Mouse (Mus musculus) midbrain, postnatal 0 days (tissue): Measurements from ENCODE around the gene Snx6. TPM values are rescaled to one million over a fixed set of nuclear protein-coding genes. Genes with fewer than 3 reads are reported as not detected.

Experiments
- ATAC-seq: fragments of 200-750 bp; cut with Nextera tagmentation; 2 replicates; pipeline ENCODE4 v1.8.0; 2017; ENCODE audit warnings: moderate number of reproducible peaks, mild to moderate bottlenecking, moderate TSS enrichment, moderate library complexity; ENCODE audit not compliant: low FRiP score
- DNase-seq: peaks from one replicate; pipeline ENCODE4 v3.0.0-alpha.2; 2015; ENCODE audit warnings: low spot score
- H3K27ac ChIP-seq: fragments of 300-500 bp; sonication (generic); 2 replicates; pipeline ENCODE4 v1.5.1; 2014; ENCODE audit warnings: low read depth, mild to moderate bottlenecking, low read length, mixed read lengths
- H3K27me3 ChIP-seq: fragments of 300-500 bp; sonication (generic); 2 replicates; pipeline ENCODE4 v1.6.1; 2014; ENCODE audit warnings: low read length, control low read depth, mixed read lengths; ENCODE audit not compliant: insufficient read depth
- H3K36me3 ChIP-seq: fragments of 300-500 bp; sonication (generic); 2 replicates; pipeline ENCODE4 v1.6.1; 2014; ENCODE audit warnings: low read length, control low read depth, mixed read lengths; ENCODE audit not compliant: insufficient read depth
- H3K4me1 ChIP-seq: fragments of 300-500 bp; sonication (generic); 2 replicates; pipeline ENCODE4 v1.6.1; 2014; ENCODE audit warnings: mild to moderate bottlenecking, control low read depth, antibody characterized with exemption, low read length, mixed read lengths; ENCODE audit not compliant: insufficient read depth
- H3K4me2 ChIP-seq: fragments of 300-500 bp; sonication (generic); 2 replicates; pipeline ENCODE4 v1.6.1; 2014; ENCODE audit warnings: low read depth, mild to moderate bottlenecking, low read length, mixed read lengths; ENCODE audit not compliant: poor library complexity, severe bottlenecking
- H3K4me3 ChIP-seq: fragments of 300-500 bp; sonication (generic); 2 replicates; pipeline ENCODE4 v1.5.1; 2014; ENCODE audit warnings: low read depth, mild to moderate bottlenecking, low read length, moderate library complexity
- H3K9ac ChIP-seq: fragments of 300-500 bp; sonication (generic); replicated peaks from 2 replicates; pipeline ENCODE4 v1.6.1; 2014; ENCODE audit warnings: mild to moderate bottlenecking, low read length, moderate library complexity, mixed read lengths; ENCODE audit not compliant: poor library complexity, severe bottlenecking
- H3K9me3 ChIP-seq: fragments of 300-500 bp; sonication (generic); 2 replicates; pipeline ENCODE4 v1.6.1; 2016; ENCODE audit warnings: low read length, control low read depth
- CTCF ChIP-seq: IDR thresholded peaks from 2 replicates; pipeline ENCODE4 v1.5.1; 2016; ENCODE audit warnings: antibody characterized with exemption, mild to moderate bottlenecking
- WGBS: fragments of 180-500 bp; shearing (Covaris S2); extraction: QIAGEN DNeasy Blood & Tissue Kit; methylation state at CpG from one replicate; pipeline ENCODE4 v1.1.7; 2014; 5-methylcytosine and 5-hydroxymethylcytosine counted together
- polyA plus RNA-seq: library from polyadenylated mRNA; unstranded; fragments of >200 nt; fragmentation: Nextera tagmentation; extraction: Ambion mirVana; gene quantifications from 2 replicates; pipeline ENCODE4 v1.2.1, GENCODE M21; 2015
- total RNA-seq: library from RNA; depleted of rRNA; stranded (reverse); fragments of >200 nt; gene quantifications from 2 replicates; pipeline ENCODE4 v1.2.3, GENCODE M21; 2014

The Snx6 gene
- total and polyA plus RNA-seq, 2 experiments from 2014 or later, result 76.8 to 141 TPM

DNA sequence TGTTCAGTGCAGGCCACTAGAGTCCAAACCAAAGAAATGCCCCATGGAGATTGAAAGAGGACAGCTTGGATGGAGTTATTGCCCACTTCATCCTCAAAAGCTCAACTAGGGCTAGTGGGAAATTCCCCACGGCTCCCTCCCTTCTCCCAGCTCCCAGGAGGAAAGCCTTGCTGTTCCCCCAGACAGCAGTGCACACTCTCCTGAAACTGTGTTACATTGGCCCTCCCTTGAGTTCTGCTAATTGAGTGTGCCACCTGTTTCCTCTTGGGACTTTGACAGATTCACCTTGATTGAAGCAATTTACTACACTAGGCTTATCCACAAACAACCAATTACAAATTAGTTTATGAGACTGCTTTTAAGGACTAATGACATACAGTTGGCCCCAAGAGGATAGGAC, 32.5 kb upstream of the Snx6 start:
- H3K27ac ChIP-seq, result no peak overlapping the region
- no peak for ATAC-seq

DNA sequence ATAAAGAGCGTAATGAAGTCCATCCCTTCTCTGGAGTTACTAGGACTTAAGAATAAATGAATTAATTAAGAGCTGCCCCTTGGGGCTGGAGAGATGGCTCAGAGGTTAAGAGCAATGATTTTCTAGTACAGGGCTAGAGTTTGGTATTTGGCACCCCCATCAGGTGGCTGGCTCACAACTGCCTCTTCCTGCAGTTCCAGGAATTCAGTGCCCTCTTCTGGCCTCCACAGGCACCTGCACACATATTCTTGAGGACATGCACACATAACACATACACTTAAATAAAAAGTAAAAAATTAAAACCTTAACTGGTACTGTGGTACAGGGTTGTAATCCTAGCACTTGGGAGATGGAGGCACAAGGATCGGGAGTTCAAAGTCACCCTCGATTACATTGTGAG, 29.7 kb upstream of the Snx6 start:
- ATAC-seq (no peak), DNase-seq (no peak)
- no peak overlapping the region for H3K27ac ChIP-seq
- H3K4me3 ChIP-seq, result no peak overlapping the region
- no peaks in the 10 kb centered on the region for H3K9me3 ChIP-seq
- H3K9ac ChIP-seq, result no peak overlapping the region
- no peak overlapping the region for H3K4me2 ChIP-seq
- peak; percentile 26 for TF ChIP-seq CTCF
- no peaks in the 10 kb centered on the region for H3K27me3 ChIP-seq
- H3K4me1 ChIP-seq, result no peaks in the 10 kb centered on the region
- 95% methylated on average over 3 of the region's 3 CpGs for WGBS
- no peaks in the 10 kb centered on the region for H3K36me3 ChIP-seq

More for the DNA sequence above, 32.5 kb upstream of the Snx6 start:
- Histone ChIP-seq H3K4me2 (no peak overlapping the region), H3K9me3 (no peaks in the 10 kb centered on the region), H3K4me1 (no peaks in the 10 kb centered on the region), H3K9ac (no peak overlapping the region), H3K4me3 (no peak overlapping the region), H3K27me3 (no peaks in the 10 kb centered on the region), H3K36me3 (no peaks in the 10 kb centered on the region)
- DNase-seq, result no peak
- TF ChIP-seq CTCF, result no peak
- 88% methylated on average over 1 of the region's 1 CpGs for WGBS

GRCm38 (mm10) chr12:54822836-54823426, 27.4 kb upstream of the Snx6 start:
- DNase-seq (peak; percentile 35), ATAC-seq (no peak)
- no peaks in the 10 kb centered on the region for H3K4me1 ChIP-seq
- H3K27ac ChIP-seq, result no peak overlapping the region
- H3K9me3 ChIP-seq, result no peaks in the 10 kb centered on the region
- H3K4me2 ChIP-seq, result no peak overlapping the region
- WGBS, result 15% methylated on average over 4 of the region's 4 CpGs
- H3K9ac ChIP-seq, result no peak overlapping the region
- H3K36me3 ChIP-seq, result no peaks in the 10 kb centered on the region
- H3K27me3 ChIP-seq, result no peaks in the 10 kb centered on the region
- TF ChIP-seq CTCF, result no peak
- H3K4me3 ChIP-seq, result no peak overlapping the region

- H3K9ac ChIP-seq, result no peak overlapping the region
- no peak overlapping the region for H3K27ac ChIP-seq
- TF ChIP-seq CTCF, result no peak
- WGBS, result 32% methylated on average over 2 of the region's 2 CpGs
- ATAC-seq (no peak), DNase-seq (no peak)
- no peaks in the 10 kb centered on the region for H3K4me1 ChIP-seq
- H3K4me3 ChIP-seq, result no peak overlapping the region
- no peaks in the 10 kb centered on the region for H3K36me3 ChIP-seq
- no peaks in the 10 kb centered on the region for H3K9me3 ChIP-seq
- no peak overlapping the region for H3K4me2 ChIP-seq
- no peaks in the 10 kb centered on the region for H3K27me3 ChIP-seq
These were observed 25.2 kb upstream of the Snx6 start for GRCm38 (mm10) chr12:54820684-54821161.

GRCm38 (mm10) chr12:54819181-54819935, 23.9 kb upstream of the Snx6 start:
- WGBS, result 70% methylated on average over 6 of the region's 6 CpGs
- H3K9me3 ChIP-seq, result no peaks in the 10 kb centered on the region

GRCm38 (mm10) chr12:54810142-54810541, 14.6 kb upstream of the Snx6 start:
- Histone ChIP-seq H3K27ac (no peak overlapping the region), H3K4me3 (no peak overlapping the region)
- TF ChIP-seq CTCF, result no peak

More at GRCm38 (mm10) chr12:54819181-54819935, 23.9 kb upstream of the Snx6 start:
- Histone ChIP-seq H3K4me2 (no peak overlapping the region), H3K27me3 (no peaks in the 10 kb centered on the region), H3K9ac (no peak overlapping the region), H3K4me1 (no peaks in the 10 kb centered on the region), H3K36me3 (no peaks in the 10 kb centered on the region), H3K27ac (no peak overlapping the region), H3K4me3 (no peak overlapping the region)
- no peak for TF ChIP-seq CTCF
- no peak for DNase-seq
- ATAC-seq, result no peak

More at GRCm38 (mm10) chr12:54810142-54810541, 14.6 kb upstream of the Snx6 start:
- Histone ChIP-seq H3K4me1 (no peaks in the 10 kb centered on the region), H3K27me3 (no peaks in the 10 kb centered on the region), H3K9me3 (no peaks in the 10 kb centered on the region), H3K4me2 (no peak overlapping the region), H3K9ac (no peak overlapping the region), H3K36me3 (no peaks in the 10 kb centered on the region)
- 84% methylated on average over 2 of the region's 2 CpGs for whole genome bisulfite sequencing
- ATAC-seq (no peak), DNase-seq (no peak)
